Mouse (Mus musculus) CH12.LX (cell line): ENCODE measurements around the gene Rsph14.

ENCODE experiments used
- MAX ChIP-seq: IDR thresholded peaks from 2 replicates; pipeline ENCODE4 v1.6.1; 2011; ENCODE audit warnings: low read length, improper control_type of control experiment
- NRF1 ChIP-seq: IDR thresholded peaks from 2 replicates; pipeline ENCODE4 v1.6.1; 2014; ENCODE audit warnings: low read depth, mild to moderate bottlenecking, inconsistent platforms, low read length, improper control_type of control experiment, moderate library complexity
- SIN3A ChIP-seq: IDR thresholded peaks from 2 replicates; pipeline ENCODE4 v1.6.1; 2012; ENCODE audit warnings: low read length, improper control_type of control experiment, inconsistent platforms

GRCm38 (mm10) chr10:74919277-74919676 is 113.1 kb downstream of the Rsph14 start:
- TF ChIP-seq SIN3A (no peak), MAX (no peak), NRF1 (no peak)
